Mouse (Mus musculus) frontal cortex, postnatal 10 days (tissue): Measurements from ENCODE around the gene Hacd2.

ENCODE experiments used
- DNase-seq, 2 experiments: peaks; one replicate each; pipeline ENCODE4 v3.0.0; 2022; ENCODE audit warnings: low spot score in 2 of 2, mixed read lengths in 1 of 2

Hacd2 gene

DNA sequence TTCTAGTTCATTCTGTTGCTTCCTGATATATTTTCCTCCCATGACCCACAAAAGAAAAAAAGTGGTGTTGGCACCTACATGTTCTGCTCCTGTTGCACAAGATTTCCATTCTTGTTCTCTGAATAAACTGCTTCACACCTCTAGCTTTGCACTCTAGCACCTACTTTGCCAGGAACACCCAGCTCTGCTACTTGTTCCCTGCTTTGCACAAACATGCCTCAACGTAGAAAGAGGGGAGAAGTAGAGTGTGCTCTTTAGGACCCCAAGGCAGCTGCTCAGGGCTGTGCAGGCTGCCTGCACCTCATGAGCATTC lies 32.9 kb downstream of the Hacd2 start:
- no peak for DNase-seq

DNA sequence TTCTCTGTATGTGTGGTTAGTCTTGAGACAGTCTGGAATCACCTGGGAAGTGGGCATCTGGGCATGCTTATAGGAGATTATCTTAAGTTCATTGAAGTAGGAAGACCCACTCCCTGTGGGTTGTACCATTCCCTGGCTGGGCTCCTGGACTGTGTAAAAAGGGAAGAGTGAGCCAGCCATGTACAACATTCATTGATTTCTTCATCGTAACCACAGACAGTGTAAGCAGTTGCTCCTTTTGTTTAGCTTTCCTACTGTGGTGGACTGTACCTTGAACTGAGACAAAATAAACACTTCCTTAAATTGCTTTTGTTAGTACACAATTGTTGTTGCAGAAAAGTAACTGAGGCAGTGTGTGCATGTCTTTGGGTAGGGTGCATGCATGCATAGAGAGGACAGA lies 33.6 kb downstream of the Hacd2 start:
- DNase-seq, result no peak

DNA sequence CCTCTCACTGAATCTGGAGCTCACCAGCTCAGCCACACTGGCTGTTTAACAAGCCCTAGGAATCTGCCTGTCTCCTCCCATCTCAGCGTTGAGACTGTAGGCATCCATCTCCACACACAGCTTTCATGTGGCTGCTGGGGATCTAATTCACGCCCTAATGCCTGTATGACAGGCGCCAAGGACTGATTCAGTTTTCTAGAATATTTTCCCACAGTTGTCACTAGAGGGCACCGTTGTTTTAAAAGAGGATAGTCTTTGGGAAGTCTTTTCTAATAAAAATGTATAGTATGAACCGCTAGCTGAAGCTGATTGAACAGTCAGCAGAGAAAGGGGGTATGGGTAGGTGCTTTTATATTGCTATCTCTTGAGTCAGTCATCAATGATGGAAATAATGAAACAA lies 34.1 kb downstream of the Hacd2 start:
- no peak for DNase-seq

DNA sequence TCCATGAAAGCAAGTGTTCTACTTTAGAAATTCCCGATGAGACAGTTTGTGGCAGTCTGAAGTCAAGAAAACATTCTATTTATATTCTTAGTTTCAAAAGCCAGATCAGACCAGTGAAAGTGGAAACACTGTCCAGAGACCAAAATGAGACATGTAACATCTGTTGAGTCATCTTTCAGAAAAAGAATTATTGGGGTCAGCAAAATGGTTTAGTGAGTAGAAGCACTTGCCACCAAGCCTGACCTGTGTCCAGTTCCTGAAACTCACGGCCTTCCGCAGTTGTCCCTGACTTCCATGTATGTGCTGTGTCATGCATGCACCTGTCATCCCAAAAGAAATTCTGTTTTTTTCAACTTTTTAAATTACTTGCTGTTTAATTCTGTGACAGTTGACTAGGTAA lies 34.6 kb downstream of the Hacd2 start:
- no peak for DNase-seq

DNA sequence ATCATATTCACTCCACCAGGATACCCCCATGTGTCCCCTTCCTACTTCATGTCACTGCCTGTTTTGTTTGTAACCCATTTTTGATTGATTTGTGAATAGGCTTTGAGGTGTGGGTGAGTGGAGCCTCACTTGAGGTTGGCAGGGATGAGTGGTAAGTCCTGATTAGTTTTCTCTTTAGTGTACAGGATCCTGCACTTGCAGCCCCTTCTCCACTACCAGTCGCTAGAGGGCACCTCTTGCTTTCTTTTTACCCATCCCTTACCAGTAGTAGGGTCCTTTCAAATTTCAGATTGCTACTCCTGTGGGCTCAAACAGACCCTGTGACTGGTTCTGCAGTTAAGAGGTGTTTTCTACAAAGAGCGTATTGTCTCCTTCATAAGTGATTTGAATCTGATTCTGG lies 38.8 kb downstream of the Hacd2 start:
- peak in 1 of 2 experiments; percentile 22 for DNase-seq

DNA sequence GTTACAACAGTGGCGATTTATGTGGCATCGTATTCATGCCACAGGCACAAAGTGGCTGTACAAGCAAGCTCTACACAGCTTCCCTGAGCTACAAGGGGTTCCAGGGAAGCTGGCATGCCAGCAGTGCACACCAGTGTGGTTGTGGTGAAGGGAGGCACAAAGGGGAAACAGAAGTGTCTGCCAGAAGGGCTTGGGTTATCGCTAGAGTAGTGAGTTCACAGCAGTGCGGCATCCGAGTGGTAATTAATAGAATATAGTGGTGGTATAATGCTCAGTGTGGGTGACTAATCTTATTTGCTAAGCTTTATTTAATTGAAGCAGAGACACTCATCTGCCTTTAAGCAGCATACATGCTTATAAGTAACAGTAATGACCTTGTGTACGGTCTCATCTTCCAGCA lies 43.5 kb downstream of the Hacd2 start:
- no peak for DNase-seq

DNA sequence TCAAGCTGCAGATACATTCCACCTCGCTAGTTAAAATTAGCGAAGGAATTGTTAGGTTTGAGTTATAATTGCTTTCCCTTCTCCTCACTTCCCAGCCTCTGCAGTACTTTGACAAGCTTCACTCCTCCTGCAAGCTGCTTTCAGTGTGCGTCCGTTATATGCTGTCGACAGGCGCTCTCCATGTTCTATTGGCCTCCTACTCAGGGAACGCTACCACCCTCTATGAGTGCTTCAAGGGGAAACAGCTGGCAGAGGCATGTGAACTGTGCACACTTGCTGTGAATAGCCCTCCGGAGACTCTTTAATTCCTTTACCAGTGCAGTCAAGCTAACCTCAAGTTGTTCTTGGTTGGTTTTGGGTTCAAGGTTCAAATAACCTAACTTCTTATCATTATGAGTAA lies 44.9 kb downstream of the Hacd2 start:
- peak in 1 of 2 experiments; percentile 15 for DNase-seq

DNA sequence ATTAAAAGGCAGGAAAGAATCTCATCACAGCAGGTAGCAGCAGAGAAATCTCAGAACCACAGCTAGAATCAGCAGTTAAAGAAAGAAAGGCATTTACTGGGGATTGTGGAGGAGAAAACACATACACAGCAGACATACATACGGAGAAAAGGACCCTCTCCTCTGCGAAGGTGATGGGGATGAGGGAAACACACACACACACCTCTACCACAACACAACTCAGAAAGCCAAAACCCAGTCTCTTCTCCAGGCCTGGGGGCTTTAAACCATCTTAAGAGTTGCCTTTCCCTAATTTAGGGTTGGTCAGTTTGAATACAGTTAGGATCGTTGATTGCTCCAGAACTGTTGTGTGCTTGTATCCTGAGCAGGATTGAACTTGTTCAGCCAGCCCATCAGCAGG lies 45.4 kb downstream of the Hacd2 start:
- no peak for DNase-seq

DNA sequence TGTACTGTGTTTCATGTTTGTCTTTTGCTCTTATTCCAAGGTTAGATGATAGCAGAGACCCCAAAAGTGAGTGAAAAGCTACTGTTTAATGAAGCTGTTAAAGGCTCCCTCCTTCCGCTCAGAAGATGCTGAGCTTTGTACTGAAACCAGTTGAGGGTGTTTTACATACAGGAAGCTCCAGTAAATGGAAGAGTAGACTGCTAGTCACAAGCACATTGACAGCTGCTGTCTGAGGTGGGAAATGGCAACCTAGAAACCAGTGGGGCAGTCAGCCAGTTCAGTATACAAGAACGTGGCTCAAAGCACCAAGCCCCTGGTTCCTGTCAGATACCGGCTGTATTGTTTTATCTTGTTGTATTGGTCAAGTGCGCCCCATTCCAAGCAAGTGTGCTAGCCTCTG lies 46.7 kb downstream of the Hacd2 start:
- DNase-seq, result no peak

DNA sequence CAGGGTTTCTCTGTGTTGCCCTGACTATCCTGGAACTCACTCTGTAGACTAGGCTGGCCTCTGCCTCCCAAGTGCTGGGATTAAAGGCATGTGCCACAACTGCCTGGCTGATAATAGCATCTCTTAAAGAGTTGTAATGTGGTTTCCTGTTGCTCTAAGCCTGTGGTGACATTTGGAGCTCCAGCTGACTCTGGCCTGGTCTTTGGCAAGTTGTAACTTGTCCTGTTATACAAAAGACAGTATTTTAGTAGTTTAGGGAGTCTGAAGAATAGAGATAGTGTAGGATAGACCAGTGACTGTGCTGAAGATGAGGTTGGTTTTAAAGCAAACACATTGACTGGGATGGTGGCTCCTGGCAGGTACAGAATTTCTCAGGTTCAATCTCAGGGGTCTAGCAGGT lies 52.2 kb downstream of the Hacd2 start:
- no peak for DNase-seq

DNA sequence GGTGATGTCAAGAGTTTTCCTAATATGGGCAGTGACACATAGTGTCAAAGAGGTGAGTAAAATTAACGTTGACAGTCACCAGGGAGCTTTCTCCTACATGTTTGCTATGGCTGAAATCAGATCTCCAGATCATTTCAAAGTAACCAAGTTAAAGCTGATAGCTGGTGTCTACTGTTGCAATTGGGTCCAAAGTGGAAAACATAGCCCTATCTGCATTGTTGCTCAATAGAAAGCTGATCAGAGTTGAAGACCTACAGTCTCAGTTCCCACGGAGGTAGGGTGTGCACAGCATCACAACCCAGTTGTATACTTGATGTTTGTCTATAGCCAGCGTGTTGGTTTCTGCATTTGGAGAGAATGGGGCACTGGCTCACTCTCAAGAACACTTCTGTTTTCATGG lies 53.4 kb downstream of the Hacd2 start:
- DNase-seq, result no peak

DNA sequence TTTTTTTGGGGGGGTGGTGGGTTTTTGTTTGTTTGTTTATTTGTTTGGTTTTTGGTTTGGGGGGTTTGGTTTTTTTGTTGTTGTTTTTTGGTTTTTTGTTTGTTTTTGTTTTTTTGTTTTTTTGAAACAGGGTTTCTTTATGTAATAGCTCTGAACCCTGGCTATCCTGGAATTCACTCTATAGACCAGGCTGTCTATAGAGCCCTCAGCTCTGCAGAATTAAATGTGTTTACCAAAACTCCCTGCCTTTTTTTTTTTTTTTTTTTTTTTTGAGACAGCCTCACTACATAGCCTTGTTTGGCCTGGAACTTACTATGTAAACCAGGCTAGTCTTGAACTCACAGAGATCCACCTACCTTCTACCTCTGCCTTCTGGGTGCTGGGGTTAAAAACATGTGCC lies 71.3 kb downstream of the Hacd2 start:
- DNase-seq, result no peak

DNA sequence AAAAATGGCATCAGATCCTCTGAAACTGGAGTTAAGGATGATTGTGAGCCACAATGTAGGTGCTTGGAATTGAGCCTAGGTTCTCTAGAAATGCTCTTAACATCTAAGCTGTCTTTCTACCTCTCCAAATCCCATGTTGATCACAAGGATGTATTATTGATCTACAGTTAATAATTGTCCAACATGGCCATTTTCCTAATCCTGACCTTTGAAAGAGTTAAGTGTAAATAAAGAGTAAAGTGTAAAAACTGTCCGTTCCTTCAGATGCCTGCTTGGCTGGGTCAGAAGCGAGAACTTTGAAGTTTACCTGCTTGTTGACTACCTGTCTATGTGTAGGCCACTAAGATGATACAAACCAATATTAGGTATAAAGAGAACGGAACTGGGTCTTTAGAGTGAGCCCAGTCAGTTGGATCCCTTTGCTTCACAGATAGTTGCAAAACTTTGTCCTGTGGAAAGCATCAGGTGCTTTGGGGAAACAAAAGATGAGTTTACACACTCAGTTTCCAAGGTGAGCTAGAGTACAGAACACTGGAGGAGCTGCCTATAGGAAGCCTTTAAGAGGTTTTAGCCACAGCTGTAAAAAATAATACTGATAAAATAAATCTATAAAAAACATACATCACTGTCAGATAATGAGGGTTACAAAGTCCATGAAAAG lies 75.8 kb downstream of the Hacd2 start:
- DNase-seq, result no peak

DNA sequence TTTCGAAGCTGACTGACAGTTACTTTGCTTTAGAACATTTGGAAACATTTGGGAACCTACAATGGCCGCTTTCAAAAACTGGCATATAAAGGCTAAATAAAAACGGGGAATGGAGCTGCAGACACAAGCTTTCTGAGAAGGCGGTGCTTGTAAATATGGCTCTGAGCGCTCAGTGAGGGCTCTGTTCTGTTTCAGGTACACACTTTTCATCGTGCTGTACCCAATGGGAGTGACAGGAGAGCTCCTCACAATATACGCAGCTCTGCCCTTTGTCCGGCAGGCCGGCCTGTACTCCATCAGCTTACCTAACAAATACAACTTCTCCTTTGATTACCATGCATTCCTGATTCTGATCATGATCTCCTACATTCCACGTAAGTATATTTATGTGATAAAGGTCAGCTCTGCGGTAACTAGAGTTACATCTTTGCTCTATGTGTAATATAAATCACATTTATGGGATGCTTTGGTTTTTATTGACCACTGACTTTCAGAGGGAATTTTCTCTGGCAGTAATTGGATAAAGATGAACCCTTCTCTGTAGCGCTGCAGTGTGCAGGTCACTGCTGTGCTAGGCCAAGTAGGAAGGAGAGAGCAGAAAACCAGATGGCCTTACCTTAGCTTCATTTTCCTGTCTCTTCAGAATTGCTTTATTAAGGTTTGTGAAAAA lies 79.7 kb downstream of the Hacd2 start:
- no peak for DNase-seq

DNA sequence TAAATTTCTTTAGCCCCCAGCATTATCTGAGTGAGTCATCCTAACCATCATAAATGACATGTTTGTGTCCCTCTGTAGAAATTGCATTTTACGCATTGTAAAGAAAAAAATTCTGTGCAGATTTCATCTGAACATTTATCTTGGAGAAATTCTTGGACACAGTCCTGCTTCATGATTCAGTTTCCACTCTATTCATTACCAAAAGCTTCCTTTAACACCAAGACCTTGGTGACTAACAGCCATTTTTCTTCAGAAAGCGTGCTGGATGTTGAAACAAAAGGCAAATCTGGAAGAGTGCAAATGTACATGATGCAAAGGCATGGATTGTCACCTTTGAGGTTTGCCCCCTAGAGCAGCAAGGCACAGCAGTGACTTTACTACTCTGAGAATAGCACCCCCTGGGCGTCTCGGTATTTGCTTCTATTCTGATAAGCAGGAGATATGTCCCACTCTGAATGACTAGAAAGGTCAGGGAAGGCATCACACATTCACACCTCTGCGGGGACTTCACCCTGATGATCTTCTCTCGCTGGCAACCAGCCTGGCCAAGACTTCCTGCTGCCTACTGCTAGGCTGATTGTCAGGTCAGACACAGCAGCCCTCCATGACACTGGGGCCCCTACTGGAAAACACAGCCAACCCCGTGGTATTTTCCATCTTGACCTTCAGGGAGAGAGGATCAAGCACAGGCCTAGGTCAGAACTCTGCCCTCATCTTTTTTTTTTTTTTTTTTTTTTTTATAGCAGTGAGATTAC lies 80.8 kb downstream of the Hacd2 start:
- DNase-seq, result no peak

DNA sequence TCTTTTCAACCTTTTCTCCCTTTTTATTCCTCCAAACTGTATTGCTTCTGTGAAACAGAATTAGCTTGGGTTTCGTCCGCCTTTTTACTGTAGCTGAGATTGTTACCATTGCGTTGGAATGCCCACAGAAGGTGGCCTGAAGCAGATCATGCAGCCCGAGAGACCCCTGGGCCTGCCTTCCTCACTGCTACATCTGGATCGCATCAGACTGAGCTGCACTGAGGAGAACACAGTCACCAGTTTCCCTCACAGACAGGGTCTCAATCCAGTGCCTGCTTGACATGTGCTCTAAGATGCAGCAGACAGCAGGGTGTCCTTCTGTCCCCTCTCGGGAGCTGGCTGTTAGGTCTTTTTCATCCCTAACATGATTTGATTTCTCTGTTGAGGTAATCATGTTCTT lies 85.8 kb downstream of the Hacd2 start:
- no peak for DNase-seq

DNA sequence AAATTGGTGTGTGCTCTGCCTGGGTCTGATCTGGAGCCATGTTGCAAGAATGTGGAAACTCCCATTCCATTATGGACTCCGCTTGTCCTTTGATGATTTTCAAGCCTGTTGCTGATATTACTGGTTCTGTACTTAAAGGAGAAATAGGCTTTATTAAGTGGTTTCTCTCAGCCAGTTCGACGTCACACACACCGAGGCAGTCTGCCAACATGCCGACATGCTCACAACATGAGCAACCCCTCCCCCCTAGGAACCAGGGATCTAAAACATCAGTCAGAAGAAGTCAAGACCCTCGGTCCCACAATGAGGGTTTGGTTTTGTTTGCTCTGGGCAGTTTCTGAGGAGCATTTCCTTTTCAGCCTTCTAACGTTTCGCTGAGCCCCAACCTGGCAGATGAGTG lies 86.9 kb downstream of the Hacd2 start:
- no peak for DNase-seq

DNA sequence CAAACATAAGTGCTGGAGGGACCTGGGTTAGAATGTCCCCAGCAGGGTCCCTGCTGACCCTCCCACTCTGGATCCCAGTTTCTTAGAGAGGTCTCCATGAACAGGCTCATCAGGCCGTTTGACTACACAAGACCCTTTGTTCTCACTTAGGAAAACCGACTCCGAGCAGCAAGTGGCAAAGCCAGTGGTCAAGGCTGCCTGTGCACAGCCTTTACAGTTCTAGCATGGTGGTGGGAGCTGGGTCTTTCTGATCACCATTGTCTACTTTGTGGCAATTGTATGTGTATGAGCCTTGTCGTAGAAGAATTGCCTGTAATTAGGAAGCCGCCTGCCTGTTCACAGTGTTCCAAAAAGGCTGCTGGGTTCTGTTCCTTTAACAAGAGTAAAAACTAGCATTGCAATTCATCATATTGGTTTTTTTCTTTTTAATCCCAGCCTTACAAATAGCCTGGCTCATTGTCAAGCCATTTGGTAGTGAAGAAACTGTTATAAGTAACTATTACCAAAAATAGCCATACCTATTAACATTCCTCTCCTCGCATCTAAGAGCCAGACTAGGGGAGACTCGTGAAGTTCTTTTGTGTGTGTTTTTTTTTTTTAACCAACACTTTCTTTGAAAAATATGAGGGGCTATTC lies 87.5 kb downstream of the Hacd2 start:
- DNase-seq, result no peak

DNA sequence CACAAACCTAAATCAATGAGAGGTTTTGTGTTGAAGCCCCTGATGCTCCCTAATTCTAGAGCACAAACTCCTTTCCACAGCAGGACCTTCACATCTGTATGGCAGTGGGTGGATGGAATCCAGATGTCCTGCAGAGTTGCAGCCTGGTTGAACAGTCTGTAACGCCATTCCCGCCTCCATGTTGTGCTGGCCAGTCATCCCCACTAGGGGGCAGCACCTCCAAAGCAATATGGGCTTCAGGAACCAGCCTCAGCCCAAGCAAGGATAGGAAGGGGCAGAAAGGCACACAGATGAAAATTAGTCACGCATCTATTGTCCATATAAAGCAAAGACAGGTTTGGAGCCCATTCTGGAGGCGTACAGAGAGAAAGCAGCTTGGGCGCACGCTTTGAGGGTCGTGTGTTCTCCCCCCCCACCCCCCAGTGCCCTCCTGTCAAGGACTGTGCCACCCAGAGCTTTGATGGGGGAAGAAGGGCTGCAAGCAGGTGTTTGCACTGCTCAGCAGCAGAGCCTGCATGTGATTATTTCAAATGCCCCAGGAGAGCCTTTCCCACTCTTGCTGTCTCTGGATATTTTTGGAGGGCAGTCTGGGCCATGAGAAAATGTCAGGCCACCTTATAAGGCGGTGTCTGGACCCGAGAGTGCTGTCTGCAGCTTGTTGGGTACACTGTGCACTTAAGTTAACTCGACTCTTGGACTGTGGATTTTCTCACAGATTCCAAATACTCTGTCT lies 88.3 kb downstream of the Hacd2 start:
- DNase-seq, result peak; percentile 65 to 84

DNA sequence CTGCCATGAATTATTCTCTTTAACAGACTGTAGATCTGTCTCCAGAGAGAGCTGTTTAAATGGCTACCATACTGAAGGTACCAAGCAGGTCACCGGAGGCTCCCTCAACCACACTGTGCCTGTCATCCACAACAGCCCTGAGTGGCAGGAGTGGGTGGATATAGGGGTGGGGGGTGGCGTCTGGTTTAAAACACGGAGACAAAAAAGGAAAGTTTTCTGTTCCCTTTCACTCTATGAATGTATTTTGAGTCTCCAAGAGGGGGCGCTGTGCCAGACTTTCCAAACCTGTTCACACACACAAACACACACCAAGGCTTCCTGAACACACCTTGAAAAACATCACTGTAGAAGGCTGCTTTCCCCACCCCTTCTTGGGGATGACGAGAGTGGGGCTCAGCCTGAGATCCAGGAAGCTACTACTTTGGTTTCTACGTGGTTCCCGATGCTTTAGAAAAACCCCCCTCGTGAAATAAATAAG lies 89.0 kb downstream of the Hacd2 start:
- peak in 1 of 2 experiments; percentile 37 for DNase-seq

DNA sequence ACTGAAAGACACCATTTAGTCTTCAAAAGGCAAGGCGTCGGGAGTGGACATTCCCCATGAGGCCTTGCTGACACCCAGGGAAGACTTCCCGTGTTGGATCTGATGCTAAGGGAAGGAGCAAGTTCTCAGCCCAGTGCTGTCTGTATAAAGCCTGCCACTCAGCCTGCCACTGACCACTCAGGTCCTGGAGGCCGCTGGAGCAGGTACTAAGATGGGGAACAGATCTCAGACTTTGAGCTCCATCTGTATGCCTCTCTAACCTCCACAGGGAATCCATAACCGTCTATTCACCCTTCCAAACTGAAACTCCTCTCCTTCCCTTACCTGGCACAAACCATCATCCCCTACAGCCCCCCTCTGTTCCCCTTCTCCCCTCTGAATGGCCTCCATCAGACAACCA lies 91.3 kb downstream of the Hacd2 start:
- DNase-seq, result no peak
